Mouse (Mus musculus): ENCODE measurements around the gene Cfap206. TPM values are rescaled to one million over a fixed set of nuclear protein-coding genes. Genes with fewer than 3 reads are reported as not detected.

The Cfap206 gene
- polyA plus RNA-seq, 1 experiment from 2014 or later, result 10.1 TPM

- Histone ChIP-seq H3K27ac (replicated peaks; ENCODE audit: low read depth, low read length) (no peak overlapping the region), H3K9me3 (ENCODE audit: control insufficient read depth, low read length) (no peaks in the 10 kb centered on the region), H3K4me3 (ENCODE audit: low read depth, low read length) (no peak overlapping the region), H3K36me3 (ENCODE audit: control insufficient read depth, insufficient read depth, low read length) (no peaks in the 10 kb centered on the region), H3K27me3 (replicated peaks; ENCODE audit: control insufficient read depth, insufficient read depth, low read length) (no peaks in the 10 kb centered on the region), H3K4me1 (ENCODE audit: control insufficient read depth, insufficient read depth, low read length) (no peaks in the 10 kb centered on the region), H3K4me2 (ENCODE audit: low read depth, low read length) (no peak overlapping the region), H3K9ac (ENCODE audit: low read depth, low read length) (no peak overlapping the region)
- 45% methylated on average over 5 of the region's 5 CpGs for WGBS
- DNase-seq (ENCODE audit: low spot score), result peak; percentile 11
- no peak for ATAC-seq (ENCODE audit: low read depth)
Observed at GRCm38 (mm10) chr4:34701528-34701927, 28.5 kb downstream of the Cfap206 start.

DNA sequence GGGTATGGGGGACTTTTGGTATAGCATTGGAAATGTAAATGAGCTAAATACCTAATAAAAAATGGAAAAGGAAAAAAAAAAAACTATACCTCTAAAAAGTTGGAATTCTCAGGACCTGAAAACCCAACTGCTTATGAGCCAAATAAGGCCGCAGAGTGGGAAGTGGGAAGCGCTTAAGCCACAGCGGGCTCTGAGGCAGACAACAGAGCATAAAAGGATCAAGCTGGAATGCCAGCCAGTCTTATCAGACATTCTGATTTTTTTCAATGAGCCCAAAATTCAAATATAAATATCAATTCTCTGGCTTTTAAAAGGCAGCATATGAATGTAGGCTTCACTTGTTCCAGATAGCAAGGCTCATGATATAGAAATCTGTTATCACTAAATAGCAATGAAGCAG, 42.0 kb downstream of the Cfap206 start:
- Histone ChIP-seq H3K9me3 (ENCODE audit: control insufficient read depth, low read length) (no peaks in the 10 kb centered on the region), H3K4me3 (ENCODE audit: low read depth, low read length) (0 out of 2 replicates have a peak overlapping the region, but pooled peaks have one; percentile 76), H3K27me3 (replicated peaks; ENCODE audit: control insufficient read depth, insufficient read depth, low read length) (no peaks in the 10 kb centered on the region), H3K27ac (replicated peaks; ENCODE audit: low read depth, low read length) (no peak overlapping the region), H3K9ac (ENCODE audit: low read depth, low read length) (no peak overlapping the region), H3K4me2 (ENCODE audit: low read depth, low read length) (peak overlapping the region; percentile 58; the same call in 1 of the 2 replicates), H3K4me1 (ENCODE audit: control insufficient read depth, insufficient read depth, low read length) (peaks cover 5% of the 10 kb centered on the region), H3K36me3 (ENCODE audit: control insufficient read depth, insufficient read depth, low read length) (no peaks in the 10 kb centered on the region)
- no peak for ATAC-seq (ENCODE audit: low read depth)
- 76% methylated on average over 3 of the region's 3 CpGs for WGBS
- no peak for DNase-seq (ENCODE audit: low spot score)

- ATAC-seq (ENCODE audit: low read depth) (peak; percentile 98), DNase-seq (ENCODE audit: low spot score) (peak; percentile 96)
- H3K9me3 ChIP-seq (ENCODE audit: control insufficient read depth, low read length), result no peaks in the 10 kb centered on the region
- peaks cover 5% of the 10 kb centered on the region for H3K4me1 ChIP-seq (ENCODE audit: control insufficient read depth, insufficient read depth, low read length)
- under 1% methylated on average over 42 of the region's 65 CpGs for WGBS
- peaks cover 5% of the 10 kb centered on the region for H3K36me3 ChIP-seq (ENCODE audit: control insufficient read depth, insufficient read depth, low read length)
- peak within 1 kb of the TSS; percentile 87 for H3K27ac ChIP-seq (replicated peaks; ENCODE audit: low read depth, low read length)
- H3K4me2 ChIP-seq (ENCODE audit: low read depth, low read length), result peak within 1 kb of the TSS; percentile 58
- H3K27me3 ChIP-seq (replicated peaks; ENCODE audit: control insufficient read depth, insufficient read depth, low read length), result no peaks in the 10 kb centered on the region
- H3K9ac ChIP-seq (ENCODE audit: low read depth, low read length), result peak within 1 kb of the TSS; percentile 88
- peak within 1 kb of the TSS; percentile 76 for H3K4me3 ChIP-seq (ENCODE audit: low read depth, low read length)
Observed at GRCm38 (mm10) chr4:34686874-34687567, 43.0 kb downstream of the Cfap206 start, which contains the start of gene Slc35a1. TSS of gene Slc35a1 (minus strand) at chr4:34687438.

DNA sequence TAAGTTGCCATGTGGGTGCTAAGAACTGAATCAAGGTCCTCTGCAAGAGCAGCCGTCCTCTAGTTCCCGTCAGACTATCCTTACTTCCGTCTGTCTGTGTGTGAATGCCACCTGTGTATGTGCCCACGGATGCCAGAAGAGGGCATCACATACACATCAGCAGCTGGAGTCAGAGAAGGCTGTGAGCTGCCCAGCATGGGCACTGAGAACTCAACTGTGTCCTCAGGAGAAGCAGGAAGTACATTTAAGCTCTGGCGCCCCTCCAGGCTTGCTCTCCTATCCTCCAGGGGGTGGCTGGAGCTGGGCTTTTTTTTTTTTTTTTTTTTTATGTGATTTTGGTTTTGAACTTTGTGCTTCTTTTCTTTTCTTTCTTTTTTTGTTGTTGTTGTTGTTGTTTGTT, 49.5 kb downstream of the Cfap206 start:
- peaks cover 39% of the 10 kb centered on the region for H3K36me3 ChIP-seq (ENCODE audit: control insufficient read depth, insufficient read depth, low read length)
- no peaks in the 10 kb centered on the region for H3K9me3 ChIP-seq (ENCODE audit: control insufficient read depth, low read length)
- no peaks in the 10 kb centered on the region; the same call in 1 of the 2 replicates for H3K4me1 ChIP-seq (ENCODE audit: control insufficient read depth, insufficient read depth, low read length)
- H3K27ac ChIP-seq (replicated peaks; ENCODE audit: low read depth, low read length), result no peak overlapping the region
- H3K4me2 ChIP-seq (ENCODE audit: low read depth, low read length), result no peak overlapping the region
- 89% methylated on average over 5 of the region's 5 CpGs for WGBS
- no peak overlapping the region for H3K9ac ChIP-seq (ENCODE audit: low read depth, low read length)
- H3K4me3 ChIP-seq (ENCODE audit: low read depth, low read length), result no peak overlapping the region
- no peaks in the 10 kb centered on the region for H3K27me3 ChIP-seq (replicated peaks; ENCODE audit: control insufficient read depth, insufficient read depth, low read length)
- ATAC-seq (ENCODE audit: low read depth) (no peak), DNase-seq (ENCODE audit: low spot score) (no peak)

- ATAC-seq (ENCODE audit: low read depth) (no peak), DNase-seq (ENCODE audit: low spot score) (no peak)
- Histone ChIP-seq H3K36me3 (ENCODE audit: control insufficient read depth, insufficient read depth, low read length) (peaks cover 42% of the 10 kb centered on the region), H3K9ac (ENCODE audit: low read depth, low read length) (no peak overlapping the region), H3K9me3 (ENCODE audit: control insufficient read depth, low read length) (no peaks in the 10 kb centered on the region), H3K4me3 (ENCODE audit: low read depth, low read length) (no peak overlapping the region), H3K27me3 (replicated peaks; ENCODE audit: control insufficient read depth, insufficient read depth, low read length) (no peaks in the 10 kb centered on the region), H3K4me1 (ENCODE audit: control insufficient read depth, insufficient read depth, low read length) (no peaks in the 10 kb centered on the region), H3K27ac (replicated peaks; ENCODE audit: low read depth, low read length) (no peak overlapping the region), H3K4me2 (ENCODE audit: low read depth, low read length) (no peak overlapping the region)
- WGBS, result 87% methylated on average over 5 of the region's 5 CpGs
Observed at GRCm38 (mm10) chr4:34673721-34674120, 56.3 kb downstream of the Cfap206 start.

DNA sequence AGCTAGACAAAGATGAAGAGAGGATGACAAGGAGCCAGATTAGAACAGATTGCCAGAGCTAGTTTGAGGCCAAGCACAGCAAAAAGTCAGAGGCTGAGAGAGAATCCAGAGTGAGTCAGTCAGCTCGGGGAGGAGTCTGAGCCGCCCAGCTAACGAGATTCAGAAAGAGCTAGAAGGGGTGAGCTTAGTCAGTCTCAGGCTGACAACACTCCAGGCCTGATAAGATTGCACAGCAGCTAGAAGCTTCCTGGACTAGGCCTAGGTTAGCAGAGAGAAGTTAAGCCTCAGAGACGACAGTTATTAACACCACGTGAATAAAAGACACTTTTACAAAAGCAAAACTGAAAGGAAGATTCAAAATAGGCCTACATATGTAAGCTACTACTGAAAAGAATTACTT, 62.1 kb downstream of the Cfap206 start:
- Histone ChIP-seq H3K27ac (replicated peaks; ENCODE audit: low read depth, low read length) (no peak overlapping the region), H3K36me3 (ENCODE audit: control insufficient read depth, insufficient read depth, low read length) (peaks cover 57% of the 10 kb centered on the region)
- 90% methylated on average over 5 of the region's 5 CpGs for WGBS

GRCm38 (mm10) chr4:34661927-34662326, 68.1 kb downstream of the Cfap206 start:
- WGBS, result 83% methylated on average over 6 of the region's 6 CpGs
- H3K27ac ChIP-seq (replicated peaks; ENCODE audit: low read depth, low read length), result no peak overlapping the region
- DNase-seq (ENCODE audit: low spot score) (no peak), ATAC-seq (ENCODE audit: low read depth) (0 out of 2 replicates have a peak, but pooled peaks have one; percentile 15)
- H3K27me3 ChIP-seq (replicated peaks; ENCODE audit: control insufficient read depth, insufficient read depth, low read length), result no peaks in the 10 kb centered on the region
- H3K9ac ChIP-seq (ENCODE audit: low read depth, low read length), result no peak overlapping the region
- peaks cover 82% of the 10 kb centered on the region for H3K36me3 ChIP-seq (ENCODE audit: control insufficient read depth, insufficient read depth, low read length)
- no peaks in the 10 kb centered on the region for H3K9me3 ChIP-seq (ENCODE audit: control insufficient read depth, low read length)
- no peaks in the 10 kb centered on the region for H3K4me1 ChIP-seq (ENCODE audit: control insufficient read depth, insufficient read depth, low read length)
- no peak overlapping the region for H3K4me3 ChIP-seq (ENCODE audit: low read depth, low read length)
- no peak overlapping the region for H3K4me2 ChIP-seq (ENCODE audit: low read depth, low read length)

More for the DNA sequence above, 62.1 kb downstream of the Cfap206 start:
- Histone ChIP-seq H3K4me3 (ENCODE audit: low read depth, low read length) (no peak overlapping the region), H3K4me1 (ENCODE audit: control insufficient read depth, insufficient read depth, low read length) (no peaks in the 10 kb centered on the region), H3K9ac (ENCODE audit: low read depth, low read length) (no peak overlapping the region), H3K9me3 (ENCODE audit: control insufficient read depth, low read length) (no peaks in the 10 kb centered on the region), H3K4me2 (ENCODE audit: low read depth, low read length) (no peak overlapping the region), H3K27me3 (replicated peaks; ENCODE audit: control insufficient read depth, insufficient read depth, low read length) (no peaks in the 10 kb centered on the region)
- DNase-seq (ENCODE audit: low spot score), result no peak
- no peak for ATAC-seq (ENCODE audit: low read depth)

GRCm38 (mm10) chr4:34661514-34661913, 68.5 kb downstream of the Cfap206 start:
- H3K36me3 ChIP-seq (ENCODE audit: control insufficient read depth, insufficient read depth, low read length), result peaks cover 82% of the 10 kb centered on the region
- H3K27me3 ChIP-seq (replicated peaks; ENCODE audit: control insufficient read depth, insufficient read depth, low read length), result no peaks in the 10 kb centered on the region
- no peak overlapping the region for H3K4me3 ChIP-seq (ENCODE audit: low read depth, low read length)
- no peaks in the 10 kb centered on the region for H3K9me3 ChIP-seq (ENCODE audit: control insufficient read depth, low read length)
- DNase-seq (ENCODE audit: low spot score) (no peak), ATAC-seq (ENCODE audit: low read depth) (no peak)
- H3K4me2 ChIP-seq (ENCODE audit: low read depth, low read length), result no peak overlapping the region
- no peak overlapping the region for H3K9ac ChIP-seq (ENCODE audit: low read depth, low read length)
- WGBS, result 90% methylated on average over 2 of the region's 2 CpGs
- no peak overlapping the region for H3K27ac ChIP-seq (replicated peaks; ENCODE audit: low read depth, low read length)
- no peaks in the 10 kb centered on the region for H3K4me1 ChIP-seq (ENCODE audit: control insufficient read depth, insufficient read depth, low read length)

GRCm38 (mm10) chr4:34659012-34659411, 71.0 kb downstream of the Cfap206 start:
- no peak for ATAC-seq (ENCODE audit: low read depth)
- Histone ChIP-seq H3K36me3 (ENCODE audit: control insufficient read depth, insufficient read depth, low read length) (peaks cover 84% of the 10 kb centered on the region), H3K9ac (ENCODE audit: low read depth, low read length) (no peak overlapping the region), H3K27ac (replicated peaks; ENCODE audit: low read depth, low read length) (no peak overlapping the region), H3K9me3 (ENCODE audit: control insufficient read depth, low read length) (no peaks in the 10 kb centered on the region), H3K27me3 (replicated peaks; ENCODE audit: control insufficient read depth, insufficient read depth, low read length) (no peaks in the 10 kb centered on the region), H3K4me2 (ENCODE audit: low read depth, low read length) (no peak overlapping the region), H3K4me1 (ENCODE audit: control insufficient read depth, insufficient read depth, low read length) (no peaks in the 10 kb centered on the region), H3K4me3 (ENCODE audit: low read depth, low read length) (no peak overlapping the region)
- no peak for DNase-seq (ENCODE audit: low spot score)
- 80% methylated on average over 2 of the region's 2 CpGs for WGBS

All from embryonic facial prominence, embryonic 14.5 days (tissue).